Comparison of ENCODE assay signal across 8 mouse cellular contexts in genomic region chr4:149542927-149543553, GRCm38 (mm10). TPM values are rescaled to one million over a fixed set of nuclear protein-coding genes. Genes with fewer than 3 reads are reported as not detected.
A peak's percentile ranks its signal among the peaks of the same experiment; 100 is the strongest.
DNase-seq lines count a peak whose midpoint lies in the region; ATAC-seq and TF ChIP-seq lines count a peak whose summit lies in the region.

No protein-coding gene starts in this region.

- H3K27ac ChIP-seq in kidney, embryonic 16.5 days (ENCODE audit: low read length) = no peak overlapping the region
- no peak overlapping the region for H3K27ac ChIP-seq in intestine, postnatal 0 days (ENCODE audit: low read depth, low read length)

- intact Hi-C loops in left cerebral cortex, postnatal 4 days (cut with DNase I) = no loop called here

- peaks cover 11% of the 10 kb centered on the region for H3K36me3 ChIP-seq in kidney, embryonic 16.5 days (ENCODE audit: insufficient read depth, low read length)
- peaks cover 6% of the 10 kb centered on the region for H3K36me3 ChIP-seq in intestine, postnatal 0 days (ENCODE audit: control insufficient read depth, insufficient read depth)

- no peak for ATAC-seq in kidney, embryonic 16.5 days (ENCODE audit: low FRiP score, low TSS enrichment)
- no peak; the same call in 1 of the 2 replicates for ATAC-seq in intestine, postnatal 0 days

- no peaks in the 10 kb centered on the region for H3K27me3 ChIP-seq in kidney, embryonic 16.5 days (ENCODE audit: insufficient read depth, low read length)
- no peaks in the 10 kb centered on the region for H3K27me3 ChIP-seq in intestine, postnatal 0 days (replicated peaks; ENCODE audit: control insufficient read depth, insufficient read depth, low read length)

- H3K9ac ChIP-seq in kidney, embryonic 16.5 days (replicated peaks; ENCODE audit: low read length) = no peak overlapping the region
- H3K9ac ChIP-seq in intestine, postnatal 0 days (ENCODE audit: low read depth, low read length) = no peak overlapping the region

- DNase-seq in kidney, adult 11 months = peak; percentile 63
- peak; percentile 93 to 97 for DNase-seq in cerebellum, postnatal 14 days
- DNase-seq in gastrocnemius, postnatal 10 days = peak; percentile 93
- peak; percentile 86 for DNase-seq in left cerebral cortex, postnatal 4 days
- peak; percentile 37 to 65 for DNase-seq in monocyte, adult 2 months (ENCODE audit: low read depth in 1 of 2, low spot score in 2 of 2)
- DNase-seq in spleen, postnatal 36 days (ENCODE audit: low spot score in 2 of 2) = peak; percentile 50 to 60

- H3K4me3 ChIP-seq in kidney, embryonic 16.5 days (ENCODE audit: low read length) = no peak overlapping the region
- no peak overlapping the region for H3K4me3 ChIP-seq in intestine, postnatal 0 days (ENCODE audit: low read depth, low read length)

- no peak overlapping the region for H3K4me2 ChIP-seq in kidney, embryonic 16.5 days (replicated peaks; ENCODE audit: low read depth, low read length)
- no peak overlapping the region for H3K4me2 ChIP-seq in intestine, postnatal 0 days (replicated peaks; ENCODE audit: low read depth)

- no peaks in the 10 kb centered on the region for H3K9me3 ChIP-seq in kidney, embryonic 16.5 days (ENCODE audit: low read length)
- H3K9me3 ChIP-seq in intestine, postnatal 0 days (ENCODE audit: control insufficient read depth) = no peaks in the 10 kb centered on the region

- peak; percentile 99 for TF ChIP-seq CTCF in intestine, postnatal 0 days (IDR thresholded peaks at IDR 0.05; ENCODE audit: low read depth)

- no peaks in the 10 kb centered on the region for H3K4me1 ChIP-seq in kidney, embryonic 16.5 days (ENCODE audit: insufficient read depth, low read length)
- no peaks in the 10 kb centered on the region for H3K4me1 ChIP-seq in intestine, postnatal 0 days (replicated peaks; ENCODE audit: control insufficient read depth, insufficient read depth, low read length)

- WGBS in kidney, embryonic 16.5 days = 54% methylated on average over 10 of the region's 10 CpGs
- 55% methylated on average over 10 of the region's 10 CpGs for WGBS in intestine, postnatal 0 days

RNA-seq across cellular contexts. Expression of gene Ctnnbip1, which starts 25.0 kb away (rescaled TPM):
- polyA plus RNA-seq in kidney, embryonic 16.5 days (2015; fragmentation: Nextera tagmentation; extraction: Ambion mirVana) = 54.1 and 57.4 TPM in 2 replicates
- 10 to 100 TPM; 61.4 to 76.9 TPM for total RNA-seq in gastrocnemius, postnatal 10 days (2021)
- 52.8 and 53.5 TPM in 2 replicates for polyA plus RNA-seq in intestine, postnatal 0 days (2015; fragmentation: Nextera tagmentation; extraction: Ambion mirVana)
- 10 to 100 TPM; 94.7 to 99.4 TPM for total RNA-seq in left cerebral cortex, postnatal 4 days (2021)

RNA-seq across cellular contexts. Expression of gene Clstn1, which starts 43.2 kb away (rescaled TPM):
- 13.3 and 14.1 TPM in 2 replicates for polyA plus RNA-seq in kidney, embryonic 16.5 days (2015; fragmentation: Nextera tagmentation; extraction: Ambion mirVana)
- 10 to 100 TPM; 63.5 to 69.0 TPM for total RNA-seq in gastrocnemius, postnatal 10 days (2021)
- polyA plus RNA-seq in intestine, postnatal 0 days (2015; fragmentation: Nextera tagmentation; extraction: Ambion mirVana) = 34.3 and 34.7 TPM in 2 replicates
- 100 to 1,000 TPM; 494 to 507 TPM for total RNA-seq in left cerebral cortex, postnatal 4 days (2021)

RNA-seq across cellular contexts. Expression of gene Lzic, which starts 58.0 kb away (rescaled TPM):
- polyA plus RNA-seq in kidney, embryonic 16.5 days (2015; fragmentation: Nextera tagmentation; extraction: Ambion mirVana) = 45.9 and 47.6 TPM in 2 replicates
- total RNA-seq in gastrocnemius, postnatal 10 days (2021) = 10 to 100 TPM; 17.0 to 21.5 TPM
- polyA plus RNA-seq in intestine, postnatal 0 days (2015; fragmentation: Nextera tagmentation; extraction: Ambion mirVana) = 31.7 and 31.9 TPM in 2 replicates
- 10 to 100 TPM; 63.7 to 66.2 TPM for total RNA-seq in left cerebral cortex, postnatal 4 days (2021)

RNA-seq across cellular contexts. Expression of gene Nmnat1, which starts 58.0 kb away (rescaled TPM):
- polyA plus RNA-seq in kidney, embryonic 16.5 days (2015; fragmentation: Nextera tagmentation; extraction: Ambion mirVana) = 13.9 and 14.2 TPM in 2 replicates
- 10 to 100 TPM; 16.0 to 16.1 TPM for total RNA-seq in gastrocnemius, postnatal 10 days (2021)
- 10.8 and 11.0 TPM in 2 replicates for polyA plus RNA-seq in intestine, postnatal 0 days (2015; fragmentation: Nextera tagmentation; extraction: Ambion mirVana)
- total RNA-seq in left cerebral cortex, postnatal 4 days (2021) = 1 to 10 TPM; 5.9 to 6.0 TPM

Comparison
In these comparisons a context has a peak if more than half of its experiments do, and no peak if none do; other contexts are left out.
1. RNA of gene Clstn1, which starts 43.2 kb away (total RNA-seq): 494 to 507 TPM in left cerebral cortex, postnatal 4 days; 63.5 to 69.0 TPM in gastrocnemius, postnatal 10 days; every median in the first group is over 4 times any median in the second.
2. Peak in every context shown above with its lines, with median percentiles within 50 percentile points of each other: DNase-seq.